Mouse (Mus musculus) Muller cell, postnatal 12 days (primary cell): ENCODE results near the gene Lrrc29.
A peak's percentile ranks its signal among the peaks of the same experiment; 100 is the strongest.
"Not testable (repeated sequence)": the region's sequence is repeated elsewhere in the genome, so short reads cannot be mapped to it uniquely, and the experiment has no call there.

ENCODE experiments used
- DNase-seq: peaks from one replicate; pipeline ENCODE4 v3.0.0-alpha.2; 2015; ENCODE audit errors: inconsistent ontology term

Gene Lrrc29

DNA sequence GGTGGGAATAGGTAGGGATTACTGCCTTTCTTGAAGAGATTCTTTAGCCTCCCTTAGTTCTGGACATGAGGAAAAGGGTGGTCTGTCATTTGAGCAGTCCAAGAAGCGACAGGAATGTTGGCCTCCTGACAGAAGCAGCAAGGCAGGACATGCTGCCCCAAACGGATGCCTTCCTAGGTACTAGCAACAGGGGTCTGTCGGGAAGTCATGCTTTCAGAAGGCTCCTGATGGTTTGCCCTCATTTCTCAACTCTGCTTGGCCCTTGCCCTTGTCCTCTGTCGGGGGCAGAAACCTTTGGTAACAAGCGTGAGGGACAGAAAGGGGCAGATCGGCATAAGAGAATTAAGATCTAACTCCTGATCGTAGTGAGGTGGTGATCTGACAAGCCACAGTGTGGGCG is 16.0 kb downstream of the Lrrc29 start:
- DNase-seq, result no peak

DNA sequence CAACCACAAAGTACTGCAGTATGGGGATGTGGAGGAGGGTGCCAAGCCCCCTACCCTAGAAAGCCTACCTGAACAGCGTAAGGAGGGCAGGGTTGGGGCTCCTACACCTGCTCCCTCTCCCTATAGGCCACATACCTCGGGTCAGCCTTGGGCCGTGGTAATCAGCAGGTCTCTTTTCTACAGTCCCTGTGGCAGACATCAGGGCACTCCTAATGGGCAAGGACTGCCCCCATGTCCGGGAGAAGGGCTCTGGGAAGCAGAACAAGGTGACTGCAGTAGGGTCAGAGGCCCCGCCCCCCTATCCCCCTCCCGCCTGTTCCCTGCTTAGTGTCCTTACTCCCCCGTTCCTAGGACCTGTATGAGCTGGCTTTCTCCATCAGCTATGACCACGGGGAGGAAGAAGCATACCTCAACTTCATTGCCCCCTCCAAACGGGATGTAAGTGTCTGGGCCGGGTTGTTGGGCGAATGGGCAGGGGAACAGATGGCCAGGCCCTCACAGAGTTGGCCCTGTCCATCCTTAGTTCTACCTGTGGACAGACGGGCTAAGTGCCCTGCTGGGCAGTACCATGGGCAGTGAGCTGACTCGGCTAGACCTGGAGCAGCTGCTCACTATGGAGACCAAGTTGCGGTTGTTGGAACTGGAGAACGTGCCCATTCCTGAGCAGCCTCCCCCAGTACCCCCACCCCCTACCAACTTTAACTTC is 16.8 kb downstream of the Lrrc29 start:
- no peak for DNase-seq

DNA sequence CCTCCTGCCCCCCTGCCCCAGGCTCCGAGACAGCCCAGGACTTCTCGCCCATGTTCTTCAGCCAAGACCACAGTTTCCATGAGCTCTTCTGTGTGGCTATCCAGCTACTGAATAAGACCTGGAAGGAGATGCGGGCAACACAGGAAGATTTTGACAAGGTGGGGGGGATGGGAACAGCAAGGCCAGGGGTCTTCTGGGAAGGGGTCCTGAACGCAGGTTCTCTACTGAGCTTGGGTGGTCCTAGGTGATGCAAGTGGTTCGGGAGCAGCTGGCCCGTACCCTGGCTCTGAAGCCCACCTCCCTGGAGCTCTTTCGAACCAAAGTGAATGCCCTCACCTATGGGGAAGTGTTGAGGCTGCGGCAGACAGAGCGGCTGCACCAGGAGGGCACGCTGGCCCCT is 17.6 kb downstream of the Lrrc29 start:
- no peak for DNase-seq

DNA sequence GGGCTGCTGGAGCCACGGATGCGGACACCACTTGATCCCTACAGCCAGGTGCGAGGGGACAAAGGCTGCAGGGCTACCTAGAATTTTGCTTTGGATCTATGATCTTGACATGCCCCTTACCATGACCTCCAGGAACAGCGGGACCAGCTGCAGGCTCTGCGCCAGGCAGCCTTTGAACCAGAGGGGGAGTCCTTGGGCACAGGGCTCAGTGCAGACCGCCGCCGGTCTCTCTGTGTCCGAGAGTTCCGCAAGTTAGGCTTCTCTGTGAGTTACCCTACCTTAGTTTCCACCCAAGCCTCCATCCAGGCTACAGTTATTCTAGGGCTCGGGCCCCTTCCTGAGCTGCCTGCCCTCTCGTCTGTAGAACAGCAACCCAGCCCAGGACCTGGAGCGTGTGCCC is 18.4 kb downstream of the Lrrc29 start:
- DNase-seq, result no peak

DNA sequence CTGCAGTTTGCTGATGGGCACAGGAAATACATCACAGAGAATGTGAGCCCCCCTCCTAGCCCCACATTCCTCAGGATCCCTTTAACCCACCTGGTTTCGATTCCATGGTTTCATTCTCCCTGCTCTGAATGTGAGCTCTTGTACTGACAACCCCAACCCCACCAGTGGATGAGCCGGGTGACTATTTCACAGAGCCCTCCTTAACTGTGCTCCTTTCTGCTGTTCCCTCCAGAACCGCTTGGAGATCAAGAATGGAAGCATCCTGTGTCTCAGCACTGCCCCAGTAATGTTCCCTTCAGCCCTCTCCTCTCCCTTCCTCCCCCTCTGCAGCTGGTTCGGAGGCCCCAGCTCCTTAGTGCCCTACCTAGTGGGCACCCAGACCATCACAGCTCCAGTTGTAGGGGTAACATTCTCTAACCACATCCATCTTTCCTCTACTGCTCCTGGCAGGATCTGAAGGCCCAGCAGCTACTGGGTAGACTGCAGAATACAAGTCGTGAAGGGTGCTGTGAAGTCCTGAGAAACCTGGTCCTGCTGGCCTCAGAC is 19.9 kb downstream of the Lrrc29 start:
- DNase-seq, result no peak

DNA sequence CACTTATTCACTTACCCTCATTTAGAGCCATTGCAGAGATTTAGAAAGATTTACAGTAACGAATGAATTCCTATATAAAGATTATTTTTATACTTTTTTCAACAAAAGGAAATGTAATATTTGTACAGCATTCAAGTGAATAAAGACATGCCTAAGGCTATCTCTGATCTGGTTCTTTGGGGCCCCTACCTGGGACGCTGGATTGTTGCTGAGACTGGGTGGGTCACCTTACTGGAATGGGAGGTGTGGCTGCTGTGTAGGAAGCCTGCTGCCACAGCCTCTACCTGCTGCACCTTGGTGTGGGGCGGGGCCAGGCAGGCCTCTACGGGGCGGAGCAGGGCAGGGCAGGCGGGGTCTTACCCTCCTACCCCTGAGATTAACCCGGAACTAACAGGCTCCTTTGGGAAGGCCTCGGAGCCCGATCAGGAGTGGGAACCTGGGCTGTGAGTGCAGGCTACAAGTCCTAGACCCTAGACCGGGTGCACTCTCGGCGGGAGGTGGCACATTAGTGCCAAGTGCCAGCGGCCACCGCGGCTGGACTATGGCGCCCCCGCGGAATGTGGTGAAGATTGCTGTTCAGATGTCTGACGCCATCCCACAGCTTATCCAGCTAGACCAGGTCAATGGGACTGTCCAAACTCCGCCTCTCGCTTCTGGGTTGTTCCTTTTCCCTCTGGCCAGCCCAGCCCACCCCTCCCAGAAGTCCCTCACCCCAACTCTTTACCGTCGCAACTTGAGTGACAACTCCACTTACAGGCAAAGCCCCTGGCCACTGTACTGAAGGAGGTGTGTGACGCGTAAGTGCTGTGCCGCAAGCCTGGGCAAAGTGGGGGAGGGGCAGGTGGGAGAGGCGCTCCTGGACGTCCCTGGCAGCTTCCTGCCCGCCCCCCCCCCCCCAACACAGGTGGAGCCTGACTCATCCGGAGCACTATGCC is 20.6 kb downstream of the Lrrc29 start, which contains the start of gene Elmo3:
Elmo3 (plus strand) TSS at position 391 of the 935 bp plus-strand sequence.
- DNase-seq, result peak; percentile 81

DNA sequence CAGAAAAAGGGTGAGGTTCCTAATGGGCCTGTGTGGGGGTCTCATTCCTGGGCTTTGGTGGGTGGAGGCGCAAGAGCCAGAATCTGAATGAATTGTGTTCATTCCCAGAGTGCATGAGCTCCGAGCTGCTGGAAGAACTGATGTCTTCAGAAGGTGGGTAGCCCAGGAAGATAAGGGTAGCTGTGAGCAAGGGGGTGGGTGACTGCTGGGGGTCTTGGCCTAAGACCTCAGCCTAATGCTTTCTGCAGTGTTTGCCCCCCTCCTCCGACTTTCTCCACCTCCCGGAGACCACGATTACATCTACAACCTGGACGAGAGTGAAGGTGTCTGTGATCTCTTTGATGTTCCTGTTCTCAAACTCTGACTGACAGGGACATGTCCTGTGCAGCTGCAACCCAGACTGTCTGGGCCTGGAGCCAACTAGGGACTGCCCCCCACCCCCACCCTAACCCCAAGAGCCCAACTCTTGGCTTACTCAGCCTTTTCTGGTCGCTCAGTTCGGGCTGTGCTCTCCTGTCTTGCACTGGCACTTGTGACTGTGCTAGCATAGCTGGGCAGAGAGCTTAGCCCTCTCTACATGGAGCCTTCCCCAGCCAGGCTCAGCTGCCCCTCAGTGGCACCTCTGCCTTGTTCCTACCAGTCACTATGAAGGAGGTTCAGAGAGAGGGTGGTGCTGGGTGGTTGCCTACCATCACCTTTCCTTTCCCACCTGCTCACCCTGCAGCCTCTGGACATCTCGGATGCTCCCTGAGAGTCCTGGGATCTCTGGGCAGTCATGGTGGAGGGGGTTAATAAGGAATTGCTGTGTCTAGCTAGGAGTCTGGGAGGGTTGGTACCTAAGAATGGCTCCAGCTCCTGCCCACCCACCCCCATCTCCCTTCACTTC is 21.5 kb downstream of the Lrrc29 start:
- DNase-seq, result peak; percentile 83

DNA sequence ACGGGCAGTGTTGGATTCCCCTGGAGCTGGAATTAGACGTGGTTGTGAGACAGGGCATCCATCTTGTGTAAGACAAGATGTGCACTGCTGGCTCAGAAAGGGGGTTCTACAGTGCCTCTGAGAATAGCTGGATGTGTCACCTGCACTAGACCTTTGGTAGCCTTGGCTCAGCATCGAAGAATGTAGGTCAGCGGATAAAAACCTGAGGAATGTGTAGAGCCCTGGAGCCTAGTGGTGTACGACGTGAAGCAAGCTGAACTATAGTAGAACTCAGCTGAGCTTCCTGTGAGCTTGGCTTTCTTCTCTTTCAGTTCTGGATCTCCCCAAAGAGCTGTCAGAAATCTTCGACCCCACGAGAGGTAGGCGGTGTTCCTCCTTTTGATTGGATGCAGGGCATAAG is 22.2 kb downstream of the Lrrc29 start:
- DNase-seq, result peak; percentile 71

DNA sequence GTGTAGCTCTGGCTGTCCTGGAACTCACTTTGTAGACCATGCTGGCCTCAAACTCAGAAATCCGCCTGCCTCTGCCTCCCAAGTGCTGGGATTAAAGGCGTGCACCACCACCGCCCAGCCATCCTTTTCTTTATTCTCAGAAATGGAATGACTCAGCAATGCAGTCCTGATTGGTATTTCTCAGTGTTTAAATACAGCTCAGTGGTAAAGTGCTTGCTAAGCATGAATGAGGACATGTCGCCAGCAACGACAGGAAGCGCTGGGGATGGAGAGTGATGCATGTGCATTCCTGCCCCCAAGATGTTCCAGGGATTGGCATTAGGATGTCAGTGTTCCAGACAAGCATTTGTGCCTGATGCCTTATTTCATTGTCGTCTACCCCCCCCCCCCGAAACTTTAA is 22.7 kb downstream of the Lrrc29 start:
- DNase-seq, result peak; percentile 10

DNA sequence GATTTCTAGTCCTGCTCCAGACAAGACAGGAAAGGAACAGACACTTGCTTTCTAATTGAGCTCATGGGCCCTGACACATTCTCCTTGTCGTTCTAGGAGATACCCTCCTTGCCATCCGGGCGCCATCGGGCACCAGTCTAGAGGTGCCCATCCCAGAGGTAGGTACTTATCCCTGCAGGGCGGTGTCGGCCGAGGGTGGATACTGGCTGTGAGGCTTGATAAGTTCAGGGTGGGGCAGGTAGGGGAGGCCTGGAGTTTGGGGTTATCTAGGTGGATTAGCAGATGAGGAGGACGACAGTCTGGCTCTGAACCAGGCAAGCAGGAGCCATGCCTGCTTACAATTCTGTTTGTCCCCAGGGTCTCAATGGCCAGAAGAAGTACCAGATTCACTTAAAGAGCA is 26.1 kb downstream of the Lrrc29 start:
- no peak for DNase-seq

DNA sequence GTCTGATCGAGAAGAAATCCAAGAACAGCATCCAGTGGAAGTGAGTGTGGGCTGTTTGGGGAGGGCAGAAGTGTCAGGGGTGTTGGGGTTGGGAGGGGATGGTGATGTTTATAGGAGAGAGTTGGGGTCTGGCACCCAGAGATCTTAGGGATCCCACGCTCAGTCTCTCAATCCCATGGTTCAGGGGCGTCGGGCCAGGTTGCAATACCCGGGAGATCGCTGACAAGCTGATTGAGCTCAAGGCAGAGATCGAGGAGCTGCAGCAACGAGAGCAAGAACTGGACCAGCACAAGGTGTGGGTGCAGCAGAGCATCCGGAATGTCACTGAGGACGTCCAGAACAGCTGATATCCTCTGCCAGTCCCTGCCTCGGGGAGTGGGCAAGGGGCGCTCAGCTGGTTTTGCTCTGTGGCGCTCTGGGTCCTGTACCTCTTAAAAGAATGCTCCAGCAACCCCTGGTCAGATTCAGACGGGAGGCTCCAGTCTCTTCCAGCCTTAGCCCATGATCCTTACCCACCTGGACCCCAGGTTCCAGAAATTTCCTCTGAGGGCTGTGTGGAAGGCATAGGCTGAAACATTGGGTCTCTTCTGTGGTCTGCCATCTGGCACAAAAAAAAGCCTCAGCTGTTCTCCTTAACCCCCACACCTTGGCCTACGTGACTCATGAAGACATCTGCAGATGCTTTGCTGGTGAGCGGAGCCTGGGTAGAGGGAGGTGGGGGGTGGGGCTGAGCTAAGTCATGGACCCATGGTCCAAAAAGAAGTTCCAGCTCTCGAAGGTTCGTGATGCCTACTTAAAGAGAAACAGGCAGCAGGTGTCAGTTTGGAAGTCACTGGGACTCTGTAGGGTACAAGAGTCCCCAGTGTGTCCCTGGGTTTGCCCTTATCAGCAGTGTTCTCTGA is 27.5 kb downstream of the Lrrc29 start:
- DNase-seq, result no peak

DNA sequence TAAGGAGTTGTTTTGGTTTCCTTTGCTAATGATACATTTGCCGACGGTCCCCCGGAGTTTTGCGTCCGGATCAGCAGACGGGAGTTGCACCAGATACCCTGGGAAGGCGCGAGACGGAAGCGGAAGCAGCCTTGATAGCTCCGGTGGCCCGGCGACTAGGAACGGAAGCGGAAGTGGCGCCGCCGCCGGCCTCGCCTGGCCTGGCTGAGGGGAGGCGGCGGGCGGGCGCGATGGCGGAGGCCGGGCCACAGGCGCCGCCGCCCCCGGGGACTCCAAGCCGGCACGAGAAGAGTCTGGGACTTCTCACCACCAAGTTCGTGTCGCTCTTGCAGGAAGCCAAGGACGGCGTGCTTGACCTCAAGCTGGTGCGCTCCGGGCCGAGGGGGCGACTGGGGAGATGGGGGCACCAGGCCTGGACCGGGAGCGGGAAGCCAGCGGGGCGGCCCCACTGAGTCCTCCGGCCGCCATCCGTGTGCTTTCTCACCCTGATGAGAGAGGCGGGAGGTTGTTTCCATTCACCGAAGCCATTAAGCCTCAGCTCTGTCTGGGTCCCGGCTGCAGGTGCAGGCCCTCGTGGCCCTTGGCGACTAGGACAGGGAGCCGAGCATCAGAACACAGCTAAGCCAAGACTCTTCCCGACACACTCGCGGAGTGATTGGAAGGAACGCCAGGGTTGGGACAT is 28.4 kb downstream of the Lrrc29 start, which contains the start of gene E2f4:
E2f4 (plus strand) TSS at position 153 of the 682 bp plus-strand sequence.
- DNase-seq, result peak; percentile 90

DNA sequence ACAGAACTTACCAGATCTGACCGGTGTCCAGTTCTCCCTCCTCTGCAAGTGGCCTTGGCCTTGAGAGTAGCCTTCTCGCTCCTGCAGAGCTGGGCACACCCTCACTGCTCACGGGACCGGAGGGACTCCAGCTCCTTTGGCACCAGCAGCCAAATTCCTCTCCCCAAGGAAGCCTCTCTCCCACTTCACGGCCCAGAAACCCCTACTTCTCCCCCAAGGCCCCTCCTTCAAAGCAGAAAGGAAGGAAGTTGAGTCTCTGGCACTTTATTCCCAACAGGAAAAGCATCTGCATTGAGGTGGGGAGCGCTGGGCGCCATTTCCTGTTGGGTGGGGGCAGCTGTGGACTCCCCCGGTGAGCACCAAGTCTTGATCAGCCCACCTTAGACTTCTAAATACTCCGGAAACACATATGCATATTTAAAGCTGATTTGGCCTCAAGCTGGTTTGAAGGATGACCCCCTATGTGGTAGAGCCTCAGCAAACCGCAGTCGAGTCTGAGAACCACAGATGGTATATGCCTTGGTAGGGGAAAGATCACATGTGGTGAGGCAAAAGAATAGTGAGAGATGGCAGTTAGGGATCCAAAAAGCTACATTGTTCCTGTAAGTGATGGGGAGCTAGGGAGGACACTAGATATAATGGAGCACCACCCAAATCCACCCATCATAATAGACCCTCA is 30.0 kb downstream of the Lrrc29 start, which contains the start of gene Exoc3l:
Exoc3l (minus strand) TSS at position 207 of the 679 bp plus-strand sequence.
- no peak for DNase-seq

DNA sequence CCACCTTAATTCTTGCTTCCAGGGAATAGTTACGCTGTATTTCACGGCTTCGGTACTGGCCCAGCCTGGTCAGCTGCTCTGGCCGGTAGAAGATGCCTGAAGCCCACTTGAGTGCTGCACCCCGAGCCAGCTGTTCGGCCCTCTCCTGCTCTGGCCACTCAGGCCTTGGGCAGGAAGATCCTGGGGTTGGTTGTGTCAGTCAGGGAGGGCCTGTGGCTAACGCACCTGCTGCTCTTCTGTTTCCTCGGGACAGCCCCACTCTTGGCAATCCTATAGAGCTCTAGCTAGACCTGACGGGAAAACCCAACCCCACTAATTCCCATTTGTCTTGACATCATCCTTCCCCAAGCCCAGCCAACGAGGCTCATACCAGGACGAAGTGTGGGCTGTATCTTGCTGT is 30.8 kb downstream of the Lrrc29 start:
- DNase-seq, result no peak

DNA sequence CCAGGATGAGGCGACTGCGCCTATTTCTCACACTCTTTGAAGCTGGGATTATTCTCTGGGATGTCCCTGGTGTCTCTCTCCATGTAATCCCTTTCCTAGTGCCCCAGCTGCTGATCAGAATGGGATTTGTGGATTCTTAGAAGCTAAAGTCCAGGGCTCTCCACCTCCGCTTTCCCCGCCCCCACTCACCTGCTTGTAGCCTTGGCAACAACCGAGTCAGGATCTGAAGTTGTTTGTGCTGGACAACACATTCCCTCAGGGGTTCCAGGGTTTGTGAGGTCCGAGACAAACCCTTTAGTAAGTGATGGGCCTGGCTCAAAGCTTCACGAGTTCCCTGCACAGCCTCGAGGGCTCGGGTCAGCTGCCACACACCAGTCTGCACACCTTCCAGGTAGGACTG is 31.3 kb downstream of the Lrrc29 start:
- no peak for DNase-seq

DNA sequence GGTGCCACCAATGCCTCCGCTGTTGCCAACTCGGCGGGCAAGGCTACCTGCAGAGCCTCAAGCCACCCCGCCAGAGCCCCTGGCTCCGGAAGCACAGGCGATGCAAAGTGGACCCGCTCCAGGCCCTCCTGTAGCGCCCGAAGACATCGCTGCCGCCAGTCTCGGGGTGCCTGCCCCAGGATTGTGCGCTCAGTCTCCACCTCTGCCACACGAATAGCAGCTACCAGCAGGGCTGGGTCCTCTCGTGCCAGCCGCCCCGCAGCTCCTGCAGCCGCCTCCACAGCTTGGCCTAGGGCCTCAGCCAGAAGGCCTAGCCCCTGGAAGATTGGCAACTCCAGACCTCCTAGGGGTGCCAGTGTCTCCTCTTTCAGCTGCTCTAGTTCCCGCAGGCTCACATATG is 32.7 kb downstream of the Lrrc29 start:
- DNase-seq, result no peak

DNA sequence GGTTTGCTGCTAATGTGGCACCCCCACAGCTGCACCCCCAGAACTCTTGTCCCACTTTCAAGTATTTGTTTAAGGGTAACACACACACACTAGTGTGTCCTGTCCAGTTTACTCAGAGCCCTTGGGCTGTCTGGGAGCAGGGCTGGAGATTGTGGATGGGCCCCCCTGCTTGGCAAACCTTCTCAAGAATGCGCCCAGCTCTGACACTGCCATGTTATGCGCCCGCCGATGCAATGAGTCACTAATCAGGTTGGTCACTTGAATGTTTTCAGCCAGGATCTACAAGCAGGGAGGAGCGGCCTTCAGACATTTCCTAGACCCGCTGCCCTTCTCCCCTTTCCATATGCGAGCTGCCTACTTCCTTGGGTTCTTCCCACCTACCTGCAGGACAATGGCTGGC is 33.6 kb downstream of the Lrrc29 start:
- peak; percentile 59 for DNase-seq

DNA sequence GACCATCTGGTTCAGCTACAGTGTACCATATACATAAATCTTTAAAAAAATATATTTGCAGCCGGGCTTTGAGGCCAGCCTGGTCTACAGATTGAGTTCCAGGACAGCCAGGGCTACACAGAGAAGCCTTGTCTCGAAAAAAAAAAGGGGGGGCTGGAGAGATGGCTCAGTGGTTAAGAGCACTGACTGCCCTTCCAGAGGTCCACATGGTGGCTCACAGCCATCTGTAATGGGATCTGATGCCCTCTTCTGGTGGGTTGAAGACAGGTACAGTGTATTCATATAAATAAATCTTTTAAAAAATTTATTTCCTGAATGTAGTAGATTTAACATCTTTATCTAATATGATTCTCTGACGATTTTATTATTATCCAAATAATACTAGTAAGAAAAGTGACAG is 34.3 kb downstream of the Lrrc29 start:
- DNase-seq, result not testable (repeated sequence)

DNA sequence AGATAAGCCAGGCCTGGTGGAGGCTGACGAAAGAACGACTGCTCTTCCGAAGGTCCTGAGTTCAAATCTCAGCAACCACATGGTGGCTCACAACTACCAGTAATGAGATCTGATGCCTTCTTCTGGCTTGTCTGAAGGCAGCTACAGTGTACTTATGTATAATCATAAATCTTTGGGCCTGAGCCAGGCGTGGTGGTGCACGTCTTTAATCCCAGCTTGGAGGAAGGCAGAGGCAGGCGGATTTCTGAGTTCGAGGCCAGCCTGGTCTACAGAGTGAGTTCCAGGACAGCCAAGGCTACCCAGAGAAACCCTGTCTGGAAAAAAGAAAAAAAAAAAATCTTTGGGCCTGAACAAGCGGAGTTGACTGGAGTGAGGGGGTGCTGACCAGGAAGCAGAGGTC is 34.7 kb downstream of the Lrrc29 start:
- DNase-seq, result not testable (repeated sequence)
